Mouse (Mus musculus): ENCODE data around the gene Rbms1. TPM values are rescaled to one million over a fixed set of nuclear protein-coding genes. Genes with fewer than 3 reads are reported as not detected.
"Not testable (repeated sequence)": the region's sequence is repeated elsewhere in the genome, so short reads cannot be mapped to it uniquely, and the experiment has no call there.

Rbms1 gene
- polyA plus RNA-seq, 1 experiment from 2014 or later = 65.2 TPM

- H3K9me3 ChIP-seq (replicated peaks) = no peaks in the 10 kb centered on the region
- peaks cover 22% of the 10 kb centered on the region for H3K4me1 ChIP-seq
- no peaks in the 10 kb centered on the region for H3K36me3 ChIP-seq
- no peak for ATAC-seq (ENCODE audit: low FRiP score)
- H3K27ac ChIP-seq (replicated peaks) = no peak overlapping the region
- no peak overlapping the region for H3K4me2 ChIP-seq
- WGBS = 62% methylated on average over 5 of the region's 5 CpGs
- no peak overlapping the region for H3K4me3 ChIP-seq (replicated peaks)
- H3K27me3 ChIP-seq (replicated peaks) = no peaks in the 10 kb centered on the region
- H3K9ac ChIP-seq (replicated peaks) = no peak overlapping the region
These were observed 124.1 kb downstream of the Rbms1 start for GRCm38 (mm10) chr2:60838856-60839255.

GRCm38 (mm10) chr2:60837616-60838015, 125.4 kb downstream of the Rbms1 start:
- H3K9me3 ChIP-seq (replicated peaks) = no peaks in the 10 kb centered on the region
- H3K9ac ChIP-seq (replicated peaks) = no peak overlapping the region
- H3K4me2 ChIP-seq = no peak overlapping the region
- H3K4me1 ChIP-seq = peaks cover 22% of the 10 kb centered on the region
- H3K4me3 ChIP-seq (replicated peaks) = no peak overlapping the region
- 84% methylated on average over 5 of the region's 5 CpGs for WGBS
- ATAC-seq (ENCODE audit: low FRiP score) = no peak
- no peak overlapping the region for H3K27ac ChIP-seq (replicated peaks)
- no peaks in the 10 kb centered on the region for H3K36me3 ChIP-seq
- no peaks in the 10 kb centered on the region for H3K27me3 ChIP-seq (replicated peaks)

DNA sequence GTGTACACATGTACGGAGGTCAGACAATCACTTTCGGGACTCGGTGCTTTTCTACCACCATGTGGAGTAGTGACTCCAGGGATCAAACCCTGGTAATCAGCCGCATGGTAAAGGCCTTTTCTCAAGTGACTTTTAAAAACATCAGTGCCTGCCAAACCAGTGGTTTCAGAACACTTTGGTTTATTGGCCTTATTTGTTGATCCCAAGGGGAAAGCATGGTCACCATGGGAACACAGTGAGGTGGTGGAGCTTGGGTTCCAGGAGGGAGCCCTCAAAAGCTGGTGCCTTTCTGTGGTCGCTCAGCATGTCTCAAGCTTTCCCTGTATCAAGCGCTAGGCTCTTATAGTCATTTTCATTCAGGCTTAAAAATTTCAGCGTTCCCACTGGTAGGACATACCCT, 126.8 kb downstream of the Rbms1 start:
- 81% methylated on average over 7 of the region's 7 CpGs for WGBS
- ATAC-seq (ENCODE audit: low FRiP score) = no peak
- peaks cover 20% of the 10 kb centered on the region for H3K4me1 ChIP-seq
- no peak overlapping the region for H3K4me3 ChIP-seq (replicated peaks)
- no peaks in the 10 kb centered on the region for H3K9me3 ChIP-seq (replicated peaks)
- no peaks in the 10 kb centered on the region for H3K27me3 ChIP-seq (replicated peaks)
- no peak overlapping the region for H3K27ac ChIP-seq (replicated peaks)
- no peak overlapping the region for H3K4me2 ChIP-seq
- no peak overlapping the region for H3K9ac ChIP-seq (replicated peaks)
- H3K36me3 ChIP-seq = no peaks in the 10 kb centered on the region

GRCm38 (mm10) chr2:60834293-60834692, 128.7 kb downstream of the Rbms1 start:
- Histone ChIP-seq H3K4me1 (peaks cover 20% of the 10 kb centered on the region), H3K9ac (replicated peaks) (no peak overlapping the region), H3K36me3 (no peaks in the 10 kb centered on the region), H3K4me2 (no peak overlapping the region), H3K27me3 (replicated peaks) (no peaks in the 10 kb centered on the region), H3K9me3 (replicated peaks) (no peaks in the 10 kb centered on the region), H3K27ac (replicated peaks) (no peak overlapping the region), H3K4me3 (replicated peaks) (no peak overlapping the region)
- WGBS = 73% methylated on average over 7 of the region's 7 CpGs
- ATAC-seq (ENCODE audit: low FRiP score) = no peak

DNA sequence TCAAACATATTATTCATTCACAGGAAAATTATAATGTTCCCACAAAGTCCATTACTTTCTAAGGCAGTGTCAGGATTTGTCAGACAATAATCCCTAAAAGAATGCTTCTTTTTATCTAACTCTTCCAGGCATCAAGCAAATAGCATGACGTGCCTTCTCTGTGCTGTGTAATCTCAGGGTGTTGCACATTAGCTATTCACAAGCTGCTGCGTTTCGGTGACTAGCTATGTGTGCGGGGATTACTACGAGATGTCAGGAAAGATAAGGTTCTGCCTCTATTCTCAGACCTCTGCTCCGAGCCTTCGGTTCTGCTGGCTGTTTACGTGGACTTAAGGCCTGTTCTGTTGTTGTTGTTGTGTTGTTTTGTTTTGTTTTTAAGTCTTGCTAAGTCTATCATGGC, 130.7 kb downstream of the Rbms1 start:
- H3K9me3 ChIP-seq (replicated peaks) = no peaks in the 10 kb centered on the region
- ATAC-seq (ENCODE audit: low FRiP score) = no peak
- H3K36me3 ChIP-seq = no peaks in the 10 kb centered on the region
- H3K4me1 ChIP-seq = peaks cover 19% of the 10 kb centered on the region
- H3K27ac ChIP-seq (replicated peaks) = no peak overlapping the region
- H3K4me3 ChIP-seq (replicated peaks) = no peak overlapping the region
- H3K27me3 ChIP-seq (replicated peaks) = no peaks in the 10 kb centered on the region
- no peak overlapping the region for H3K9ac ChIP-seq (replicated peaks)
- 81% methylated on average over 8 of the region's 8 CpGs for WGBS
- no peak overlapping the region for H3K4me2 ChIP-seq

DNA sequence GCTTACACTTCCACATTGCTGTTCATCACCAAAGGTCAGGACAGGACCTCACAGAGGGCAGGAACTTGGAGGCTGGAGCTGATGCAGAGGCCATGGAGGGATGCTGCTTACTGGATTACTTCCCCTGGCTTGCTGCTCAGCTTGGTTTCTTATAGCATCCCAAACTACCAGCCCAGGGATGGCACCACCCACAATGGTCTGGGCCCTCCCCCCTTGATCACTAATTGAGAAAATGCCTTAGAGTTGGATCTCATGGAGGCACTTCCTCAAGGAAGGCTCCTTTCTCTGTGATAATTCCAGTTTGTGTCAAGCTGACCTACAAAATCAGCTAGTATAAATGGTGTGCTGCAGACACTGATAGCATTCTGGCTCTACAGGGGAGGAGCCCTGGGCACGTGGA, 132.5 kb downstream of the Rbms1 start:
- ATAC-seq (ENCODE audit: low FRiP score); H3K27me3 ChIP-seq (replicated peaks); H3K9ac ChIP-seq (replicated peaks); H3K4me3 ChIP-seq (replicated peaks); H3K4me1 ChIP-seq; H3K27ac ChIP-seq (replicated peaks); H3K4me2 ChIP-seq; H3K9me3 ChIP-seq (replicated peaks); H3K36me3 ChIP-seq: not testable (repeated sequence)
- WGBS = 58% methylated on average over 1 of the region's 1 CpGs

GRCm38 (mm10) chr2:60828908-60829462, 134.0 kb downstream of the Rbms1 start:
- 86% methylated on average over 10 of the region's 10 CpGs for WGBS
- Histone ChIP-seq H3K4me3 (replicated peaks) (no peak overlapping the region), H3K27me3 (replicated peaks) (no peaks in the 10 kb centered on the region), H3K9me3 (replicated peaks) (no peaks in the 10 kb centered on the region), H3K27ac (replicated peaks) (no peak overlapping the region), H3K4me1 (peaks cover 8% of the 10 kb centered on the region), H3K4me2 (no peak overlapping the region), H3K36me3 (no peaks in the 10 kb centered on the region), H3K9ac (replicated peaks) (no peak overlapping the region)
- no peak for ATAC-seq (ENCODE audit: low FRiP score)

DNA sequence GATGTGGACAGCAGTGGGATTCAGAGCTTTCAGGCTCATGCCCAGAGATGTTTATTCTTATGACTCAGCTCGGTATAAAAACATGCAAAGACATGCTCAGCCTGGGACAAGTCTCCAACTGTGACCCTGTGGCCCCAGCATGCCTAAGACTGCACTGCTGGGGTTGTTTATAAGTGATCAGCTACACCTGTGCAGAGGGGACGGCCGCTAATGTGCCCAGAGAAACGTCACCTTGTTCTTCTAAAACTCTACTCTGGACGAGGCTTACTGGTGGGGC, 135.9 kb downstream of the Rbms1 start:
- ATAC-seq (ENCODE audit: low FRiP score) = no peak

DNA sequence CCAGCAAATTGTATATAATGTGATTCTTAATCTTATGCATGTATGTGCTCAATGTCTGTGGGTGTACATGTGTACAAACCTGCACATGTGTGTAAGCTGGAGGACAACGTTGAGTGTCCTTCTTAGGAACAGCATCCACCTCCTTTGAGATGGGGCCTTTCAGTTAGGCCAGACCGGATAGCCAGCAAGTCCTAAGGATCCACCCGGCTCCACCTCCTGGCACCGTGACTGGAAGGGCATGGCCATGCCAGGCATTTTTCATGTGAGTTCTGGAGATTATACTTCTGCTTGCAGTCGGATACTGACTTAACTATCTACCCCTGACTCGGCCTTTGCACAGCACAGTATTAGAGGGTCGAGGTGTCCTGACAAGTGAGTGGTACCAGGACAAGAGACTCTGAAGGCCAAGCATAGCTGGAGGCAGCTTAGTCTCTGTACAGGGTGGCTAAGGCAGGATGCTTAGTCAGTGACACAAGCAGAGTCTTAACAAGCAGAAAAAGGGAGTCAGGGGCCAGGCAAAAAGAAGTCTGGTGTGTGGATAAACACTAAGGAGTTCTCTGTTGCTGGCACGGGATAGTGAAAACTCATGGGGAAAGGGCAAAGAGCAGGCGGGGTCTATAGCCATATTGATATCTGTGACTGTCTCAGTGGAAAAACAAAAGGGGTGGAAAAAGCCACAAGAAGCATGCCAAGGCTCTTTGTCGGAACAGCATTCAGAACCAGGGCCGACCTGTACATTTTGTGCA, 136.4 kb downstream of the Rbms1 start:
- no peaks in the 10 kb centered on the region for H3K27me3 ChIP-seq (replicated peaks)
- no peak overlapping the region for H3K4me2 ChIP-seq
- peaks cover 8% of the 10 kb centered on the region for H3K4me1 ChIP-seq
- no peak overlapping the region for H3K4me3 ChIP-seq (replicated peaks)
- ATAC-seq (ENCODE audit: low FRiP score) = no peak
- 88% methylated on average over 11 of the region's 11 CpGs for WGBS
- no peaks in the 10 kb centered on the region for H3K36me3 ChIP-seq
- H3K27ac ChIP-seq (replicated peaks) = no peak overlapping the region
- no peak overlapping the region for H3K9ac ChIP-seq (replicated peaks)
- no peaks in the 10 kb centered on the region for H3K9me3 ChIP-seq (replicated peaks)

More for the DNA sequence above, 135.9 kb downstream of the Rbms1 start:
- Histone ChIP-seq H3K27ac (replicated peaks) (no peak overlapping the region), H3K4me1 (peaks cover 8% of the 10 kb centered on the region), H3K4me2 (no peak overlapping the region), H3K9me3 (replicated peaks) (no peaks in the 10 kb centered on the region), H3K36me3 (no peaks in the 10 kb centered on the region), H3K4me3 (replicated peaks) (no peak overlapping the region), H3K9ac (replicated peaks) (no peak overlapping the region), H3K27me3 (replicated peaks) (no peaks in the 10 kb centered on the region)
- WGBS = 83% methylated on average over 5 of the region's 5 CpGs

GRCm38 (mm10) chr2:60825690-60826089, 137.3 kb downstream of the Rbms1 start:
- H3K27ac ChIP-seq (replicated peaks) = no peak overlapping the region
- H3K4me2 ChIP-seq = no peak overlapping the region
- no peak overlapping the region for H3K9ac ChIP-seq (replicated peaks)
- ATAC-seq (ENCODE audit: low FRiP score) = no peak
- H3K4me3 ChIP-seq (replicated peaks) = no peak overlapping the region
- 56% methylated on average over 4 of the region's 4 CpGs for WGBS
- peaks cover 8% of the 10 kb centered on the region for H3K4me1 ChIP-seq
- no peaks in the 10 kb centered on the region for H3K9me3 ChIP-seq (replicated peaks)
- H3K36me3 ChIP-seq = no peaks in the 10 kb centered on the region
- H3K27me3 ChIP-seq (replicated peaks) = no peaks in the 10 kb centered on the region

GRCm38 (mm10) chr2:60821635-60822034, 141.4 kb downstream of the Rbms1 start:
- Histone ChIP-seq H3K9me3 (replicated peaks) (no peaks in the 10 kb centered on the region), H3K4me2 (no peak overlapping the region), H3K27ac (replicated peaks) (no peak overlapping the region), H3K9ac (replicated peaks) (no peak overlapping the region), H3K36me3 (no peaks in the 10 kb centered on the region), H3K27me3 (replicated peaks) (no peaks in the 10 kb centered on the region), H3K4me1 (peaks cover 2% of the 10 kb centered on the region; the same call in 1 of the 2 replicates), H3K4me3 (replicated peaks) (no peak overlapping the region)
- no peak for ATAC-seq (ENCODE audit: low FRiP score)
- WGBS = 93% methylated on average over 3 of the region's 3 CpGs

GRCm38 (mm10) chr2:60818632-60819031, 144.4 kb downstream of the Rbms1 start:
- Histone ChIP-seq H3K9me3 (replicated peaks) (no peaks in the 10 kb centered on the region), H3K4me3 (replicated peaks) (no peak overlapping the region), H3K36me3 (no peaks in the 10 kb centered on the region), H3K27me3 (replicated peaks) (no peaks in the 10 kb centered on the region), H3K4me1 (0 out of 2 replicates have a peak, but pooled peaks cover 5% of the 10 kb centered on the region), H3K27ac (replicated peaks) (no peak overlapping the region), H3K4me2 (no peak overlapping the region), H3K9ac (replicated peaks) (no peak overlapping the region)
- 19% methylated on average over 2 of the region's 2 CpGs for WGBS
- ATAC-seq (ENCODE audit: low FRiP score) = no peak

Data from neural tube, embryonic 15.5 days (tissue).